Mouse (Mus musculus) neural tube, embryonic 15.5 days (tissue): ENCODE data around the gene Hbs1l. TPM values are rescaled to one million over a fixed set of nuclear protein-coding genes. Genes with fewer than 3 reads are reported as not detected.

Source experiments
- ATAC-seq: fragments of 200-750 bp; cut with Nextera tagmentation; 2 replicates; pipeline ENCODE4 v1.8.0; 2017; ENCODE audit warnings: mild to moderate bottlenecking, moderate TSS enrichment, moderate library complexity; ENCODE audit not compliant: low FRiP score
- H3K27ac ChIP-seq: fragments of 300-500 bp; sonication (generic); replicated peaks from 2 replicates; pipeline ENCODE4 v1.5.1; 2015; ENCODE audit warnings: mild to moderate bottlenecking, inconsistent platforms
- H3K27me3 ChIP-seq: fragments of 300-500 bp; sonication (generic); replicated peaks from 2 replicates; pipeline ENCODE4 v1.6.1; 2015; ENCODE audit warnings: inconsistent platforms
- H3K36me3 ChIP-seq: fragments of 300-500 bp; sonication (generic); 2 replicates; pipeline ENCODE4 v1.6.1; 2015; ENCODE audit warnings: inconsistent platforms
- H3K4me1 ChIP-seq: fragments of 300-500 bp; sonication (generic); 2 replicates; pipeline ENCODE4 v1.6.1; 2015; ENCODE audit warnings: inconsistent platforms
- H3K4me2 ChIP-seq: fragments of 300-500 bp; sonication (generic); 2 replicates; pipeline ENCODE4 v1.6.1; 2015; ENCODE audit warnings: inconsistent platforms, mild to moderate bottlenecking, moderate library complexity
- H3K4me3 ChIP-seq: fragments of 300-500 bp; sonication (generic); replicated peaks from 2 replicates; pipeline ENCODE4 v1.5.1; 2015; ENCODE audit warnings: mild to moderate bottlenecking, inconsistent platforms
- H3K9ac ChIP-seq: fragments of 300-500 bp; sonication (generic); replicated peaks from 2 replicates; pipeline ENCODE4 v1.6.1; 2015; ENCODE audit warnings: mild to moderate bottlenecking, inconsistent platforms
- H3K9me3 ChIP-seq: fragments of 300-500 bp; sonication (generic); replicated peaks from 2 replicates; pipeline ENCODE4 v1.6.1; 2016; ENCODE audit warnings: inconsistent platforms
- WGBS: fragments of 180-500 bp; shearing (Covaris S2); methylation state at CpG from one replicate; pipeline ENCODE4 v1.1.7; 2015; ENCODE audit warnings: mixed read lengths; 5-methylcytosine and 5-hydroxymethylcytosine counted together
- polyA plus RNA-seq: library from polyadenylated mRNA; unstranded; fragments of >200 nt; fragmentation: Nextera tagmentation; extraction: Ambion mirVana; gene quantifications from 2 replicates; pipeline ENCODE4 v1.2.1, GENCODE M21; 2015

Hbs1l gene
- 86.5 and 93.3 TPM in 2 replicates for polyA plus RNA-seq

DNA sequence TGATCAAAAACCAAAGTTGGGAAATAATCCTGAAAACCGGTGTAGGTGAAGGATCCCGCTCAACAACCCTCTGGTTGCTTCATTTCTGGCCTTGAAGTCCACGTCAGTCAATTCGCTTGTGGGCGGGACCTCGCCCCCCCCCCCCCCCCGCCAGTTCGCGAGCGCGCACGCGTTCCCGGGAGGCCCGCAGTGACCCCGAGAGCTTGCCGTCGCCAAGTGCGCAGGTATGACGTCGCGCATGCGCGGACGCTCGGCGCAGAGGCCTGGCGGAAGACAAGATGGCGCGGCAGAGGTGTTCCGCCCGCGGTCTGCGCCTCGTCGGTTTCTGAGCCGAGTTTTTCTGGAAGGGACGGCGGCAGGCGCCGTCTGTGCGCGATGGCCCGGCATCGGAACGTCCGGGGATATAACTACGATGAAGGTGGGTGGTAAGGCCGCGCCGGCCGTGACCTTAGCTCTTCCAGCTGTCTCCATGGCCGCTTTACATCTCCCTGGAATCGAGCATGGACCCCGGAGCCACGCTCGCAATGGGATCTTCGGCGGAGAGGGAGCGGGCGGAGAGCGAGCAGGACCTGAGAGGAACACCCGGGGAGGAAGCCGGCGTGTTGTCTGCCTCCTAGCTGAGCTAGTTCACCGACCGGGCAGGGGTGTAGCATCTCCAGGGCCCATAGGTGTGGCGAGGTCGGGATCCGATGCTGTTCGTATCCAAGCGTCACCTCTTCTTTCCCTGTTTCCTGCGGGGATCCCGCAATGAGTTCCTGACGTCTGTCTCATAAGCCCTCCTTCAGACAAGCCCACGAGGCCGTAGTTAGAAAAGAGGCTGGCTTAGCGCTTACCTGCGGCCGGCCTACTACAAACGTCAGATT lies at the start of gene Hbs1l:
TSS of gene Hbs1l (plus strand) at position 221 of the 863 bp plus-strand sequence.
- ATAC-seq, result peak; percentile 98
- Histone ChIP-seq H3K4me1 (peaks cover 19% of the 10 kb centered on the region), H3K27ac (peak within 1 kb of the TSS; percentile 77), H3K9ac (peak within 1 kb of the TSS; percentile 65), H3K9me3 (no peaks in the 10 kb centered on the region), H3K36me3 (peaks cover 13% of the 10 kb centered on the region), H3K27me3 (no peaks in the 10 kb centered on the region), H3K4me2 (peak within 1 kb of the TSS; percentile 60), H3K4me3 (peak within 1 kb of the TSS; percentile 76)
- WGBS, result 0% methylated on average over 81 of the region's 81 CpGs

DNA sequence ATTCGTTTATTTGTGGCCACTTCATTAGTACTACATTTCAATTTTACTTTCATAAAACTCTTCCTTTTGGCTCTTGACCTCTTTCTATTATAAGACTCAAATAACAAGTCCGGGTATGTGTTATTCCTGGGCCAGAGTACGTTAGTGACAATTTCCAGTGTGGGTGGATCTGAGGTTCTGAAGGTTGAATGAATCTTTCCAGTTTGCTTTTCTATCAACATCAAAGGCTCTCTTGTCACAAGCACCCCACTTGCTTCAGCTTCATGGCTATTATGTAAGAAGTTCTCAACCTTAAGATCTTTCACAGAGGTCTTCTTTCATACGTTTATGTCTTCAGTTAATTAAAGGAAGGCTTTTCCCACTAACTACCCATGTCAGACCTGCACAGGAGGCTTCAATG lies 47.2 kb upstream of the Hbs1l start:
- ATAC-seq, result no peak
- WGBS, result 84% methylated on average over 4 of the region's 4 CpGs
- Histone ChIP-seq H3K9ac (no peak overlapping the region), H3K27ac (no peak overlapping the region), H3K4me2 (no peak overlapping the region), H3K36me3 (no peaks in the 10 kb centered on the region), H3K27me3 (no peaks in the 10 kb centered on the region), H3K4me3 (no peak overlapping the region), H3K4me1 (0 out of 2 replicates have a peak, but pooled peaks cover 2% of the 10 kb centered on the region), H3K9me3 (no peaks in the 10 kb centered on the region)

DNA sequence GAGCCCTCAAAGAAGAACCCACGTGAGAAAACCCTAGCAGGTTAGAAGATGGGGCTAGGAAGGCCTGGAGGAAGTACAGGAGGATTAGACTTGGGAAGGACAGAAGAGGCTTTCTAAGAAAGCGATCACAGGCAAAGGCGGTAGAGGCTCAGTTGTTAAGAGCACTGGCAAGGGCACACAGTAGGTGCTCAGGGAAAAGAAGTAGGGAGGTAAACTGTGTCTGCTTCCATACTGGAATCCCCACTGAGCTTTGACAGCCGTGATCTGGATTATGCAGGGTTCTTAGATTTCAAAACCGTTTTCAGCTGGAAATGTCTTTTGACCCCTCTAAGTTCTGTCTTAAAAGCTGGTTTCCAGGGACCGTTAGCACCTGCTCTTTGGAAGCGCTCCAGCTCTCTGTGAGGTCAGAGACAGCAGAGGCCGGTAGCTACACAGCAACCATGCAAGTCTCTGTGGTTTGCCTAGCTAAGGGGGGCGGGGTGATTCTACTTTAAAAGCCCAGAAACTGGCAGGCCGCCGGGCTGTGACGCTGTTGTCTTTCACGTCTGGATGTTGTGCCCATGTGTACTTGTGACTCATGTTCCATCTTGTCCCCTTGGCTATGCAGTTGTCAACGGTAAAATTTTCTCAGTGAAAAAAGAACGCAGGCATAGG lies 43.8 kb upstream of the Hbs1l start:
- Histone ChIP-seq H3K27me3 (no peaks in the 10 kb centered on the region), H3K4me2 (no peak overlapping the region), H3K9me3 (no peaks in the 10 kb centered on the region), H3K9ac (no peak overlapping the region), H3K4me1 (0 out of 2 replicates have a peak, but pooled peaks cover 2% of the 10 kb centered on the region), H3K27ac (no peak overlapping the region), H3K36me3 (no peaks in the 10 kb centered on the region), H3K4me3 (no peak overlapping the region)
- no peak for ATAC-seq
- WGBS, result 62% methylated on average over 15 of the region's 15 CpGs

DNA sequence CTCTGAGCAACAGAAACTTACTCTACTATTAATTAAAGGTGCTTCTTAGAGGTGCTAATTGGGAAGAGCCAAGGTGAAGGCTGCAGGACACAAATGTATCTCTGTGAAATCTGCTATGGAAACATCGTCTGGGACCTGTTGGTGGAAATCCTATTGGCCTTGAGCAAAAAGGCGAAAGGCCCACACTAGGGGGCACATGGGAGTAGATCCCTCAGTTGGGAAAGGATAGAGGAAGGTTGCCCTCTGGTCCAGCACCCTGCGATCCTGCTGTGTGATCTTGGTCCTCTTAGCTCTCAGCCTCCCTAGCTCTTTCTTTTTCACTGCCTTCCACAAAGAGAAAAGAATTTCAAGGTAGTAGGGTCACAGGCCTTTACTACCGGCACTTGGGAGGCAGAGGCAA lies 43.0 kb upstream of the Hbs1l start:
- Histone ChIP-seq H3K9me3 (no peaks in the 10 kb centered on the region), H3K36me3 (no peaks in the 10 kb centered on the region), H3K27ac (no peak overlapping the region), H3K27me3 (no peaks in the 10 kb centered on the region), H3K4me2 (no peak overlapping the region), H3K4me1 (0 out of 2 replicates have a peak, but pooled peaks cover 2% of the 10 kb centered on the region), H3K4me3 (no peak overlapping the region), H3K9ac (no peak overlapping the region)
- no peak for ATAC-seq
- 90% methylated on average over 4 of the region's 4 CpGs for WGBS

DNA sequence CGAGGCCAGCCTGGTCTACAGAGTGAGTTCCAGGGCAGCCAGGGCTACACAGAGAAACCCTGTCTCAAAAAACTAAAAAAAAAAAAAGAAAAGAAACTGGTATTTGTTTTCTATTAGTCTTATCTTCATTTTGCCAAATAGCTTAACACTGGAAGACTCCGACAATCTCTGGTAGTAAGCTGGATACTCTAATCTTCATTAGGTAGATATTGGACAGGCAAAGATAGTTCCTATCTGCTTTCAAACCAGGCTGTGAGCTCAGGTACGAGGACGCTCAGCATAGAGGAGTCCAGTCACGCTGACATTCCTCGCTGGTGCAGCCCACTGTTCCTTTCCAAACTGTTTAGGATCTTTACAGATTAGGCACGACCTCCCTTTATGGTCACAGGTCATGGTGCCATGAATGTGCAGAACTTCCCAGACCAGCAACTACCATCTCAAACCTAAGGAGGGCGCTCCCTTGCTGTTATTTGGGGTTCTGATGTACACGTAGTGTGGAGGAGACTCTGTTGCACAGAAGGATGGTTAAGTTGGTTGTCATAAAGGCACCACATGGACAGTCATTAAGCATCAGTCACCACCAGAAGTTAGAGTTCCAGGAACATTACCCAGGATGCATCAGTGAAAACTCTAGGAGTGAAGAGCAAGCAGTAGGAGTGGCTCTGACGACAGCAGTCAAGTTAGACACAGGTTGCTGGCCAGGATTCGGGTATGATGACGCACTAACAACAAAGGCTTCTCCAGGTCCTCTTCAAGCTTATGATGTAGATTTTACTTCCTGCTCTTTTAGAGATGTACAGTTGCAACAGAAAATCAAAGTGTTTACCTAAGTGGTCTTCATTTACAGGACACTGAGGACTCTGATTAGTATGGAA lies 41.3 kb upstream of the Hbs1l start:
- no peak for ATAC-seq
- H3K4me1 ChIP-seq, result 0 out of 2 replicates have a peak, but pooled peaks cover 2% of the 10 kb centered on the region
- no peak overlapping the region for H3K9ac ChIP-seq
- no peaks in the 10 kb centered on the region for H3K27me3 ChIP-seq
- no peak overlapping the region for H3K4me2 ChIP-seq
- H3K27ac ChIP-seq, result no peak overlapping the region
- no peak overlapping the region for H3K4me3 ChIP-seq
- WGBS, result 89% methylated on average over 12 of the region's 12 CpGs
- H3K36me3 ChIP-seq, result no peaks in the 10 kb centered on the region
- H3K9me3 ChIP-seq, result no peaks in the 10 kb centered on the region

DNA sequence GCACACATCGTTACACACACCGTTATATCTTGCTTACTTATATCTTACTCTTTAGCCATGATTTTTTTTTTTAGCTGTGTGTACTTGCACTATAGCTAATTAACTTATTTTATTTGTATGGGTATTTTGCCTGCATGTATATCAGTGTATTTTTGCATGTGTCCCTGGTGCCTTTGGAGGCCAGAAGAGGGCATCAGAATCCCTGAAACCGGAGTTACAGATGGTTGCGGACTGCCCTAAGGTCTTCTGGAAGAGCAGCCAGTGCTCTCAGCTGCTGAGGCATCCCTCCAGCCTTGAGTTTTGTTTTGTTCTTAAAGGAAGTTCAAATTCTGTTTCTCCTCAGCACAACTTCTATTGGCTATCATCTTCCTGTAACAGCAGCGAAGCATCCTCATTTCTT lies 38.5 kb upstream of the Hbs1l start:
- Histone ChIP-seq H3K27ac (no peak overlapping the region), H3K36me3 (no peaks in the 10 kb centered on the region), H3K4me3 (no peak overlapping the region), H3K4me1 (no peaks in the 10 kb centered on the region), H3K27me3 (no peaks in the 10 kb centered on the region), H3K4me2 (no peak overlapping the region), H3K9me3 (no peaks in the 10 kb centered on the region), H3K9ac (no peak overlapping the region)
- 69% methylated on average over 5 of the region's 5 CpGs for WGBS
- no peak for ATAC-seq

DNA sequence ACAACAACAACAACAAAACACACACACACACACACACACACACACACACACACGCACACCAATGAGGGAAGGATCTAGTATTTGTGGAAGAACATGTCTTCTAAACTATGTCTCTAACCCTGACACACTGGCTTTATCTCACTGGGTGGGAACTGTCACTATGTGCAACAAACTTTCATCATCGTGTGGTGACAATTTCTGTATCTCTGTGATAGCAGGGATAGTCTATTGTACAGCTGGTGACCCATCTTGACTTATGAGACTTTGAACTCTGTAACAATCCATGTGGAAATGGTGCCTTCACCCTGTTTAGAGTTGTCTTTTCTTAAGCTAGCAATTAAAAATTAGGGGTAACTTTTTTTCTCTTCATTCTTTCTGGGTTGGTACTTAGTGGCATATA lies 36.1 kb upstream of the Hbs1l start:
- 83% methylated on average over 2 of the region's 2 CpGs for WGBS
- H3K36me3 ChIP-seq, result no peaks in the 10 kb centered on the region
- H3K4me3 ChIP-seq, result no peak overlapping the region
- no peak overlapping the region for H3K9ac ChIP-seq
- H3K9me3 ChIP-seq, result no peaks in the 10 kb centered on the region
- no peak overlapping the region for H3K27ac ChIP-seq
- H3K4me2 ChIP-seq, result no peak overlapping the region
- no peaks in the 10 kb centered on the region for H3K4me1 ChIP-seq
- no peaks in the 10 kb centered on the region for H3K27me3 ChIP-seq
- no peak for ATAC-seq

DNA sequence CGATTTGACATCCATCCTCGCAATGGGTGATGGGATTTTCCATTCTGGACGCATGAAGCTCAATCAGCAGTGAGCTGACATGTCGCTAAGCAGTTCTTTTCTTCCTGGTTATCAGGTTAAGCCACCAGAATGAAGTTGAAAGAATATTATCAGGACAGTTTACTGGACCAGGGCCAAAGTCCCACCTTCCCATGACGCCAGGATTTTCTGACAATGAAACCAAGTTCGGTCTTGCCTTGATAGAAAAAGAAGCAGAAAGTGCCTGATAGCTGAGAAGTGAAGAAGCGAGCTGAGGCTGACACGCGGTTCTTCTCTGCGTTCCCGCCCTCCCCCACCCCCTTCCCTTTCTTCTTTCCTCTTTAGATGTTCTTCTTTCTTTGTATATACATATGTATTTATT lies 30.6 kb upstream of the Hbs1l start:
- Histone ChIP-seq H3K4me1 (no peaks in the 10 kb centered on the region), H3K27ac (no peak overlapping the region), H3K9ac (no peak overlapping the region), H3K4me2 (no peak overlapping the region), H3K27me3 (no peaks in the 10 kb centered on the region), H3K4me3 (no peak overlapping the region), H3K9me3 (no peaks in the 10 kb centered on the region), H3K36me3 (no peaks in the 10 kb centered on the region)
- no peak for ATAC-seq
- WGBS, result 89% methylated on average over 11 of the region's 11 CpGs

DNA sequence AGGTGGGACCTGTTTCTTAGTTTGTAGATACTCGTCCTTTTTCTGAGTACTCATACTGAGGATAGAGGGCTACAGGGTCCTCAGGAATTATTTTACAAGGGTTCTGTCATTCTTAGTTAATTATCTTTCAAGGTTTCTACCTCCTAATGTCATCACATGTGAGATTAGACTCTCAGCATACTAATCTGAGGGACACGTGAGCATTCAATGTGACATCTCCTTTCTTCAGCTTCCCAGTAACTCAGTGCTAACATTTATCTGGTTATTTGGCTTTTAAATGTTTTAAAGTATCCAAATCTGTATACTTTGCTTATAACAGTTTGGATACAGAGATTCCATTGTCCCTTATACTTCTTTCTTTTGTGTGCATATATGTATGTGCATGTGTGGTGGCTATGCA lies 28.3 kb upstream of the Hbs1l start:
- Histone ChIP-seq H3K9me3 (no peaks in the 10 kb centered on the region), H3K4me1 (no peaks in the 10 kb centered on the region), H3K27ac (no peak overlapping the region), H3K9ac (no peak overlapping the region), H3K4me2 (no peak overlapping the region), H3K27me3 (no peaks in the 10 kb centered on the region), H3K4me3 (no peak overlapping the region), H3K36me3 (no peaks in the 10 kb centered on the region)
- ATAC-seq, result no peak
- 92% methylated on average over 2 of the region's 2 CpGs for WGBS

DNA sequence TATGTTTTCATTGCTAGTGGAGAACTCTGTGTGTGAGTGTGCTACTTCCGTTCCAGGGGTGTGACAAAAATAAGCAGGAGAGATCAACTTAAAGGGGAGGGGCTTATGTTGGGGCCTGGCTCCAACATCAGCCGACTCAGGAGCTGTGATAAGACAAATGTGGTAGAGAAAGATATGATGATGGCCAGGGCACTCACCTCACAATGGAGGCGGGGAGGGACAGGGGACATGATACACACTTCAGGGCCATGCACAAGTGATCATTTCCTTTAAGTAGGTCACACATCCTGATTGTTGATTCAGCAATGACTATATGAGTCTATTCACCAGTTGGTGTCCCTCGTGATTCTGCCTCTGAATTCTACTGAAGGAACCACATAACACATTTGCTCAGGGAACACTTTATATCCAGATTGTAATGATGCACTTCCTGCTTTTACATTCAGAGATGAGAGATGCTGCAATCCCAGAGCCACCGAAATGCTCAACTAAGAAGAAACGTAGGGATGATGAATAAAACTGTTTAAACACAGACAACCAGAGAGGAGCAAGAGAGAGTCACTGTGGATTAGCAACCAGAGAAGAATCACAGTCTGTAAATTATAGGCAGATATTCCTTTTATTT lies 26.9 kb upstream of the Hbs1l start:
- H3K9me3 ChIP-seq, result no peaks in the 10 kb centered on the region
- H3K27me3 ChIP-seq, result no peaks in the 10 kb centered on the region
- 84% methylated on average over 6 of the region's 6 CpGs for WGBS
- no peaks in the 10 kb centered on the region for H3K4me1 ChIP-seq
- H3K4me3 ChIP-seq, result no peak overlapping the region
- no peak overlapping the region for H3K4me2 ChIP-seq
- no peak overlapping the region for H3K27ac ChIP-seq
- H3K9ac ChIP-seq, result no peak overlapping the region
- no peaks in the 10 kb centered on the region for H3K36me3 ChIP-seq
- ATAC-seq, result no peak

DNA sequence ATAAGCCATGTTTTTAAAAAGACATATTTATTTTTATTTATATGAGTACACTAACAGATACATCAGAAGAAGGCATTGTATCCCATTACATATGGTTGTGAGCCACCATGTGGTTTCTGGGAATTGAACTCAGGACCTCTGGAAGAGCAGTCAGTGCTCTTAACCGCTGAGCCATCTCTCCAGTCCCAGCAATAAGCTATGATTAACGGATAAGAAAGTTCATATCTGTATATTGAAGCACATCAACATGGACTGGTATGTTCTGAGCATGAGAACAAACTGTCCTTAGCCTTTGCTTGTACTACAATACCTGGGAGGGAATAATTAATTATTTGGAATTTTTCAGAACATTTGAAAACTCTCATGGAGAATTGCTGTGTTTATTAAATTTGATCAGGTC lies 25.9 kb upstream of the Hbs1l start:
- Histone ChIP-seq H3K27me3 (no peaks in the 10 kb centered on the region), H3K4me1 (no peaks in the 10 kb centered on the region), H3K4me2 (no peak overlapping the region), H3K27ac (no peak overlapping the region), H3K4me3 (no peak overlapping the region), H3K9me3 (no peaks in the 10 kb centered on the region), H3K36me3 (no peaks in the 10 kb centered on the region), H3K9ac (no peak overlapping the region)
- ATAC-seq, result no peak
- WGBS, result 88% methylated on average over 2 of the region's 2 CpGs
